Mouse (Mus musculus): ENCODE measurements around the gene Tmeff1. TPM values are rescaled to one million over a fixed set of nuclear protein-coding genes. Genes with fewer than 3 reads are reported as not detected.

Tmeff1 gene
- polyA plus RNA-seq, 1 experiment from 2014 or later, result 29.4 TPM

- DNase-seq (ENCODE audit: low spot score), result no peak
- no peaks in the 10 kb centered on the region for H3K36me3 ChIP-seq (ENCODE audit: insufficient read depth, low read length)
- H3K27ac ChIP-seq (ENCODE audit: low read length), result no peak overlapping the region
- no peak overlapping the region for H3K9ac ChIP-seq (replicated peaks; ENCODE audit: low read depth)
- no peaks in the 10 kb centered on the region for H3K27me3 ChIP-seq (replicated peaks; ENCODE audit: insufficient read depth, low read length)
- no peak for ATAC-seq
- 72% methylated on average over 6 of the region's 6 CpGs for WGBS
- TF ChIP-seq CTCF (IDR thresholded peaks at IDR 0.05) (no peak), EP300 (IDR thresholded peaks at IDR 0.05) (no peak)
- H3K4me1 ChIP-seq (ENCODE audit: insufficient read depth, low read depth, low read length), result no peaks in the 10 kb centered on the region
- no peak overlapping the region for H3K4me2 ChIP-seq (replicated peaks; ENCODE audit: low read depth, low read length)
- no peak overlapping the region for H3K4me3 ChIP-seq (ENCODE audit: low read depth, low read length)
- H3K9me3 ChIP-seq (ENCODE audit: low read length), result no peaks in the 10 kb centered on the region
Measured at GRCm38 (mm10) chr4:48624961-48625360, 40.0 kb downstream of the Tmeff1 start.

- no peaks in the 10 kb centered on the region for H3K9me3 ChIP-seq (ENCODE audit: low read length)
- ATAC-seq (no peak), DNase-seq (ENCODE audit: low spot score) (no peak)
- TF ChIP-seq CTCF (IDR thresholded peaks at IDR 0.05) (no peak), EP300 (IDR thresholded peaks at IDR 0.05) (no peak)
- H3K27ac ChIP-seq (ENCODE audit: low read length), result no peak overlapping the region
- 76% methylated on average over 9 of the region's 9 CpGs for WGBS
- H3K27me3 ChIP-seq (replicated peaks; ENCODE audit: insufficient read depth, low read length), result no peaks in the 10 kb centered on the region
- H3K4me2 ChIP-seq (replicated peaks; ENCODE audit: low read depth, low read length), result no peak overlapping the region
- H3K4me1 ChIP-seq (ENCODE audit: insufficient read depth, low read depth, low read length), result no peaks in the 10 kb centered on the region
- no peak overlapping the region for H3K4me3 ChIP-seq (ENCODE audit: low read depth, low read length)
- H3K36me3 ChIP-seq (ENCODE audit: insufficient read depth, low read length), result no peaks in the 10 kb centered on the region
- H3K9ac ChIP-seq (replicated peaks; ENCODE audit: low read depth), result no peak overlapping the region
Measured at GRCm38 (mm10) chr4:48625836-48626235, 40.9 kb downstream of the Tmeff1 start.

- Histone ChIP-seq H3K9me3 (ENCODE audit: low read length) (no peaks in the 10 kb centered on the region), H3K27me3 (replicated peaks; ENCODE audit: insufficient read depth, low read length) (no peaks in the 10 kb centered on the region), H3K4me1 (ENCODE audit: insufficient read depth, low read depth, low read length) (no peaks in the 10 kb centered on the region), H3K4me2 (replicated peaks; ENCODE audit: low read depth, low read length) (no peak overlapping the region), H3K4me3 (ENCODE audit: low read depth, low read length) (no peak overlapping the region), H3K9ac (replicated peaks; ENCODE audit: low read depth) (no peak overlapping the region), H3K36me3 (ENCODE audit: insufficient read depth, low read length) (no peaks in the 10 kb centered on the region), H3K27ac (ENCODE audit: low read length) (no peak overlapping the region)
- ATAC-seq, result no peak
- DNase-seq (ENCODE audit: low spot score), result no peak
- no peak for TF ChIP-seq CTCF (IDR thresholded peaks at IDR 0.05)
- no peak for TF ChIP-seq EP300 (IDR thresholded peaks at IDR 0.05)
- WGBS, result 97% methylated on average over 13 of the region's 13 CpGs
Measured at GRCm38 (mm10) chr4:48629445-48629844, 44.5 kb downstream of the Tmeff1 start.

- H3K27ac ChIP-seq (ENCODE audit: low read length), result no peak overlapping the region
- H3K27me3 ChIP-seq (replicated peaks; ENCODE audit: insufficient read depth, low read length), result no peaks in the 10 kb centered on the region
- 71% methylated on average over 6 of the region's 6 CpGs for WGBS
- no peak overlapping the region for H3K9ac ChIP-seq (replicated peaks; ENCODE audit: low read depth)
- no peak overlapping the region for H3K4me3 ChIP-seq (ENCODE audit: low read depth, low read length)
- no peak overlapping the region for H3K4me2 ChIP-seq (replicated peaks; ENCODE audit: low read depth, low read length)
- H3K9me3 ChIP-seq (ENCODE audit: low read length), result no peaks in the 10 kb centered on the region
- no peaks in the 10 kb centered on the region for H3K36me3 ChIP-seq (ENCODE audit: insufficient read depth, low read length)
- no peaks in the 10 kb centered on the region for H3K4me1 ChIP-seq (ENCODE audit: insufficient read depth, low read depth, low read length)
- DNase-seq (ENCODE audit: low spot score), result no peak
- ATAC-seq, result no peak
- no peak for TF ChIP-seq CTCF (IDR thresholded peaks at IDR 0.05)
Measured at GRCm38 (mm10) chr4:48633529-48633928, 48.6 kb downstream of the Tmeff1 start.

- ATAC-seq (no peak), DNase-seq (ENCODE audit: low spot score) (no peak)
- 44% methylated on average over 2 of the region's 2 CpGs for WGBS
- Histone ChIP-seq H3K4me2 (replicated peaks; ENCODE audit: low read depth, low read length) (no peak overlapping the region), H3K4me3 (ENCODE audit: low read depth, low read length) (no peak overlapping the region), H3K4me1 (ENCODE audit: insufficient read depth, low read depth, low read length) (no peaks in the 10 kb centered on the region), H3K27me3 (replicated peaks; ENCODE audit: insufficient read depth, low read length) (no peaks in the 10 kb centered on the region), H3K9me3 (ENCODE audit: low read length) (no peaks in the 10 kb centered on the region), H3K27ac (ENCODE audit: low read length) (no peak overlapping the region), H3K9ac (replicated peaks; ENCODE audit: low read depth) (no peak overlapping the region), H3K36me3 (ENCODE audit: insufficient read depth, low read length) (no peaks in the 10 kb centered on the region)
- peak; percentile 61 for TF ChIP-seq CTCF (IDR thresholded peaks at IDR 0.05)
- no peak for TF ChIP-seq EP300 (IDR thresholded peaks at IDR 0.05)
Measured at GRCm38 (mm10) chr4:48634058-48634457, 49.1 kb downstream of the Tmeff1 start.

- WGBS, result 70% methylated on average over 13 of the region's 13 CpGs
- no peaks in the 10 kb centered on the region for H3K27me3 ChIP-seq (replicated peaks; ENCODE audit: insufficient read depth, low read length)
- no peak overlapping the region for H3K9ac ChIP-seq (replicated peaks; ENCODE audit: low read depth)
- ATAC-seq (no peak), DNase-seq (ENCODE audit: low spot score) (no peak)
- no peak overlapping the region for H3K4me3 ChIP-seq (ENCODE audit: low read depth, low read length)
- H3K27ac ChIP-seq (ENCODE audit: low read length), result no peak overlapping the region
- no peak overlapping the region for H3K4me2 ChIP-seq (replicated peaks; ENCODE audit: low read depth, low read length)
- no peaks in the 10 kb centered on the region for H3K9me3 ChIP-seq (ENCODE audit: low read length)
- H3K36me3 ChIP-seq (ENCODE audit: insufficient read depth, low read length), result no peaks in the 10 kb centered on the region
- H3K4me1 ChIP-seq (ENCODE audit: insufficient read depth, low read depth, low read length), result no peaks in the 10 kb centered on the region
- no peak for TF ChIP-seq EP300 (IDR thresholded peaks at IDR 0.05)
- TF ChIP-seq CTCF (IDR thresholded peaks at IDR 0.05), result no peak
Measured at GRCm38 (mm10) chr4:48636831-48637230, 51.9 kb downstream of the Tmeff1 start.

GRCm38 (mm10) chr4:48638132-48638531 is 53.2 kb downstream of the Tmeff1 start:
- 56% methylated on average over 10 of the region's 10 CpGs for WGBS

More at GRCm38 (mm10) chr4:48638132-48638531, 53.2 kb downstream of the Tmeff1 start:
- Histone ChIP-seq H3K27me3 (replicated peaks; ENCODE audit: insufficient read depth, low read length) (no peaks in the 10 kb centered on the region), H3K36me3 (ENCODE audit: insufficient read depth, low read length) (no peaks in the 10 kb centered on the region), H3K27ac (ENCODE audit: low read length) (no peak overlapping the region), H3K9me3 (ENCODE audit: low read length) (no peaks in the 10 kb centered on the region), H3K4me1 (ENCODE audit: insufficient read depth, low read depth, low read length) (no peaks in the 10 kb centered on the region), H3K9ac (replicated peaks; ENCODE audit: low read depth) (no peak overlapping the region), H3K4me2 (replicated peaks; ENCODE audit: low read depth, low read length) (no peak overlapping the region), H3K4me3 (ENCODE audit: low read depth, low read length) (no peak overlapping the region)
- TF ChIP-seq EP300 (IDR thresholded peaks at IDR 0.05) (no peak), CTCF (IDR thresholded peaks at IDR 0.05) (no peak)
- DNase-seq (ENCODE audit: low spot score) (no peak), ATAC-seq (no peak)

All from lung, postnatal 0 days (tissue).